Comparison of ENCODE assay signal across 8 mouse cellular contexts in the genomic region with DNA sequence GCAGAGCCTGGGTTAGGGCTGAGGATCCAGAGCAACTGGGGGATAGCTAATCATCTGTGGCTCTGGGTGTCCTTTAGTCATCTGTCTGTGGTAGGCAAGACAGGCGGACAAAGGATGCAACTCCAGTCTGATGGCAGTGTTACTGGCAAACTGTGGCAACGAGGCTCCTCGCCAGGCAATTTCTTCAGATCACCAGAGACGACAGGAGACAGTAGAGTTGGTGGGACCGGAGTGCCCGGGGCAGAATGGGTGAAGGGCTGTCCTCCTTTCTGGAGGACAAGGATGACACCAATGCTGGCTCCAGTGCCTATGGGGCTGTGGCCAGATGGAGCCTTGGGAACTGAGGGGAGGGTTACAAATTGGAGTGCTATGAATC. TPM values are rescaled to one million over a fixed set of nuclear protein-coding genes. Genes with fewer than 3 reads are reported as not detected.
DNase-seq lines count a peak whose midpoint lies in the region; ATAC-seq and TF ChIP-seq lines count a peak whose summit lies in the region.
"Not testable (repeated sequence)": the region's sequence is repeated elsewhere in the genome, so short reads cannot be mapped to it uniquely, and the experiment has no call there.

No protein-coding gene starts in this region.

- not testable (repeated sequence) for TF ChIP-seq CTCF in olfactory bulb, adult 2 months (IDR thresholded peaks at IDR 0.05; ENCODE audit: insufficient read depth, low read depth, low read length)

- H3K27ac ChIP-seq in forebrain, embryonic 11.5 days (ENCODE audit: low read depth, low read length); limb, embryonic 11.5 days (replicated peaks; ENCODE audit: low read depth, low read length): not testable (repeated sequence)
- peak overlapping the region; percentile 62; the same call in 1 of the 2 replicates for H3K27ac ChIP-seq in heart, embryonic 10.5 days
- H3K27ac ChIP-seq in olfactory bulb, adult 2 months (ENCODE audit: insufficient read depth, low read depth, low read length), result peak overlapping the region; percentile 49; the same call in 1 of the 2 replicates

- not testable (repeated sequence) for H3K9ac ChIP-seq in forebrain, embryonic 11.5 days (ENCODE audit: low read length); limb, embryonic 11.5 days (ENCODE audit: low read length)

- H3K4me1 ChIP-seq in forebrain, embryonic 11.5 days (replicated peaks; ENCODE audit: control insufficient read depth, insufficient read depth, low read length); heart, embryonic 10.5 days; limb, embryonic 11.5 days (ENCODE audit: control insufficient read depth, insufficient read depth, low read length); olfactory bulb, adult 2 months (ENCODE audit: control insufficient read depth, insufficient read depth, low read length): not testable (repeated sequence)
- peaks cover 34% of the 10 kb centered on the region for H3K4me1 ChIP-seq in megakaryocyte, embryonic 14.5 days

- not testable (repeated sequence) for H3K9me3 ChIP-seq in forebrain, embryonic 11.5 days (ENCODE audit: control insufficient read depth, low read length); heart, embryonic 10.5 days; limb, embryonic 11.5 days (ENCODE audit: control insufficient read depth, low read length); megakaryocyte, embryonic 14.5 days

- peak; percentile 35 for DNase-seq in CD4-positive, CD25-positive, alpha-beta regulatory T cell, adult 2 months (ENCODE audit: low read depth, low spot score)
- peak; percentile 80 for DNase-seq in cerebellum, adult 11-12 months
- DNase-seq in forebrain, embryonic 11.5 days (ENCODE audit: low spot score), result not testable (repeated sequence)
- DNase-seq in heart, embryonic 10.5 days (ENCODE audit: low spot score), result peak; percentile 78
- DNase-seq in induced T-regulatory cell, adult 2 months (ENCODE audit: low read depth), result peak; percentile 45
- DNase-seq in limb, embryonic 11.5 days (ENCODE audit: low spot score), result peak; percentile 28

- not testable (repeated sequence) for H3K27me3 ChIP-seq in forebrain, embryonic 11.5 days (ENCODE audit: control insufficient read depth, insufficient read depth, low read length); heart, embryonic 10.5 days (ENCODE audit: insufficient read depth, poor library complexity, severe bottlenecking); limb, embryonic 11.5 days (ENCODE audit: control insufficient read depth, insufficient read depth, low read length); megakaryocyte, embryonic 14.5 days (replicated peaks)

- 0 out of 2 replicates have a peak overlapping the region, but pooled peaks have one; percentile 21 for H3K4me2 ChIP-seq in forebrain, embryonic 11.5 days (ENCODE audit: low read depth, low read length, severe bottlenecking)
- not testable (repeated sequence) for H3K4me2 ChIP-seq in limb, embryonic 11.5 days (ENCODE audit: low read depth, severe bottlenecking)

- not testable (repeated sequence) for TF ChIP-seq POLR2A in olfactory bulb, adult 2 months (IDR thresholded peaks at IDR 0.05; ENCODE audit: insufficient read depth, low read depth, low read length)

- not testable (repeated sequence) for H3K36me3 ChIP-seq in forebrain, embryonic 11.5 days (ENCODE audit: control insufficient read depth, insufficient read depth, low read length); limb, embryonic 11.5 days (ENCODE audit: control insufficient read depth, insufficient read depth, low read length)
- peaks cover 11% of the 10 kb centered on the region for H3K36me3 ChIP-seq in heart, embryonic 10.5 days
- peaks cover 15% of the 10 kb centered on the region for H3K36me3 ChIP-seq in megakaryocyte, embryonic 14.5 days (replicated peaks; ENCODE audit: low read length)

- ATAC-seq in forebrain, embryonic 11.5 days (replicated peaks; ENCODE audit: low FRiP score); limb, embryonic 11.5 days (ENCODE audit: insufficient number of reproducible peaks, low FRiP score, low TSS enrichment, low read depth): not testable (repeated sequence)

- WGBS in forebrain, embryonic 11.5 days, result 66% methylated on average over 6 of the region's 6 CpGs
- 66% methylated on average over 6 of the region's 6 CpGs for WGBS in heart, embryonic 10.5 days
- WGBS in limb, embryonic 11.5 days, result 74% methylated on average over 6 of the region's 6 CpGs
- 54% methylated on average over 6 of the region's 6 CpGs for WGBS in olfactory bulb, adult 2 months

- not testable (repeated sequence) for H3K4me3 ChIP-seq in forebrain, embryonic 11.5 days (ENCODE audit: low read depth, low read length); limb, embryonic 11.5 days (ENCODE audit: low read depth, low read length); olfactory bulb, adult 2 months (ENCODE audit: insufficient read depth, low read depth, low read length)
- H3K4me3 ChIP-seq in heart, embryonic 10.5 days, result peak overlapping the region; percentile 22; the same call in 1 of the 2 replicates
- peak overlapping the region; percentile 73 for H3K4me3 ChIP-seq in megakaryocyte, embryonic 14.5 days (replicated peaks)

RNA-seq across cellular contexts. Expression of gene Rpl41, which starts 0.6 kb away (rescaled TPM):
- polyA plus RNA-seq in forebrain, embryonic 11.5 days (2014; fragmentation: Nextera tagmentation; extraction: Ambion mirVana), result 3,049 and 3,079 TPM in 2 replicates
- polyA plus RNA-seq in heart, embryonic 10.5 days (2016; fragmentation: Nextera tagmentation; extraction: Ambion mirVana), result 2,301 and 2,407 TPM in 2 replicates
- 4,010 and 4,046 TPM in 2 replicates for polyA plus RNA-seq in limb, embryonic 11.5 days (2014; fragmentation: Nextera tagmentation; extraction: Ambion mirVana)
- 1,477 and 10,817 TPM in 2 replicates for polyA plus RNA-seq in megakaryocyte, embryonic 14.5 days (2012; ENCODE audit: insufficient read depth, low replicate concordance)
- not detected in 2 replicates for polyA plus RNA-seq in olfactory bulb, adult 2 months (2012; ENCODE audit: insufficient read depth, insufficient read length, low replicate concordance, missing spikeins)

RNA-seq across cellular contexts. Expression of gene Zc3h10, which starts 2.1 kb away (rescaled TPM):
- polyA plus RNA-seq in forebrain, embryonic 11.5 days (2014; fragmentation: Nextera tagmentation; extraction: Ambion mirVana), result 16.3 and 17.5 TPM in 2 replicates
- polyA plus RNA-seq in heart, embryonic 10.5 days (2016; fragmentation: Nextera tagmentation; extraction: Ambion mirVana), result 11.2 and 12.8 TPM in 2 replicates
- 15.3 and 19.4 TPM in 2 replicates for polyA plus RNA-seq in limb, embryonic 11.5 days (2014; fragmentation: Nextera tagmentation; extraction: Ambion mirVana)
- polyA plus RNA-seq in megakaryocyte, embryonic 14.5 days (2012; ENCODE audit: insufficient read depth, low replicate concordance), result 21.5 and 24.2 TPM in 2 replicates
- polyA plus RNA-seq in olfactory bulb, adult 2 months (2012; ENCODE audit: insufficient read depth, insufficient read length, low replicate concordance, missing spikeins), result not detected in 2 replicates

RNA-seq across cellular contexts. Expression of gene Pa2g4, which starts 16.1 kb away (rescaled TPM):
- polyA plus RNA-seq in forebrain, embryonic 11.5 days (2014; fragmentation: Nextera tagmentation; extraction: Ambion mirVana), result 249 and 269 TPM in 2 replicates
- polyA plus RNA-seq in heart, embryonic 10.5 days (2016; fragmentation: Nextera tagmentation; extraction: Ambion mirVana), result 168 and 225 TPM in 2 replicates
- 274 and 289 TPM in 2 replicates for polyA plus RNA-seq in limb, embryonic 11.5 days (2014; fragmentation: Nextera tagmentation; extraction: Ambion mirVana)
- polyA plus RNA-seq in megakaryocyte, embryonic 14.5 days (2012; ENCODE audit: insufficient read depth, low replicate concordance), result 407 and 451 TPM in 2 replicates
- polyA plus RNA-seq in olfactory bulb, adult 2 months (2012; ENCODE audit: insufficient read depth, insufficient read length, low replicate concordance, missing spikeins), result not detected in 2 replicates

RNA-seq across cellular contexts. Expression of gene Esyt1, which starts 24.0 kb away (rescaled TPM):
- 15.2 and 18.1 TPM in 2 replicates for polyA plus RNA-seq in forebrain, embryonic 11.5 days (2014; fragmentation: Nextera tagmentation; extraction: Ambion mirVana)
- 17.8 and 20.3 TPM in 2 replicates for polyA plus RNA-seq in heart, embryonic 10.5 days (2016; fragmentation: Nextera tagmentation; extraction: Ambion mirVana)
- polyA plus RNA-seq in limb, embryonic 11.5 days (2014; fragmentation: Nextera tagmentation; extraction: Ambion mirVana), result 7.6 and 8.9 TPM in 2 replicates
- polyA plus RNA-seq in megakaryocyte, embryonic 14.5 days (2012; ENCODE audit: insufficient read depth, low replicate concordance), result 48.5 and 62.5 TPM in 2 replicates
- polyA plus RNA-seq in olfactory bulb, adult 2 months (2012; ENCODE audit: insufficient read depth, insufficient read length, low replicate concordance, missing spikeins), result not detected in 2 replicates

RNA-seq across cellular contexts. Expression of gene Erbb3, which starts 39.8 kb away (rescaled TPM):
- polyA plus RNA-seq in forebrain, embryonic 11.5 days (2014; fragmentation: Nextera tagmentation; extraction: Ambion mirVana), result 1.2 TPM in 2 replicates
- polyA plus RNA-seq in heart, embryonic 10.5 days (2016; fragmentation: Nextera tagmentation; extraction: Ambion mirVana), result 7.4 and 7.7 TPM in 2 replicates
- 7.6 and 8.1 TPM in 2 replicates for polyA plus RNA-seq in limb, embryonic 11.5 days (2014; fragmentation: Nextera tagmentation; extraction: Ambion mirVana)
- 0.08 TPM in 1 of 2 replicates, not detected in the other for polyA plus RNA-seq in megakaryocyte, embryonic 14.5 days (2012; ENCODE audit: insufficient read depth, low replicate concordance)
- polyA plus RNA-seq in olfactory bulb, adult 2 months (2012; ENCODE audit: insufficient read depth, insufficient read length, low replicate concordance, missing spikeins), result not detected in 2 replicates
